Mouse (Mus musculus): Measurements from ENCODE around the gene Pin1rt1. TPM values are rescaled to one million over a fixed set of nuclear protein-coding genes. Genes with fewer than 3 reads are reported as not detected.

Pin1rt1 gene
- total RNA-seq, 2 experiments from 2014 or later: not detected

DNA sequence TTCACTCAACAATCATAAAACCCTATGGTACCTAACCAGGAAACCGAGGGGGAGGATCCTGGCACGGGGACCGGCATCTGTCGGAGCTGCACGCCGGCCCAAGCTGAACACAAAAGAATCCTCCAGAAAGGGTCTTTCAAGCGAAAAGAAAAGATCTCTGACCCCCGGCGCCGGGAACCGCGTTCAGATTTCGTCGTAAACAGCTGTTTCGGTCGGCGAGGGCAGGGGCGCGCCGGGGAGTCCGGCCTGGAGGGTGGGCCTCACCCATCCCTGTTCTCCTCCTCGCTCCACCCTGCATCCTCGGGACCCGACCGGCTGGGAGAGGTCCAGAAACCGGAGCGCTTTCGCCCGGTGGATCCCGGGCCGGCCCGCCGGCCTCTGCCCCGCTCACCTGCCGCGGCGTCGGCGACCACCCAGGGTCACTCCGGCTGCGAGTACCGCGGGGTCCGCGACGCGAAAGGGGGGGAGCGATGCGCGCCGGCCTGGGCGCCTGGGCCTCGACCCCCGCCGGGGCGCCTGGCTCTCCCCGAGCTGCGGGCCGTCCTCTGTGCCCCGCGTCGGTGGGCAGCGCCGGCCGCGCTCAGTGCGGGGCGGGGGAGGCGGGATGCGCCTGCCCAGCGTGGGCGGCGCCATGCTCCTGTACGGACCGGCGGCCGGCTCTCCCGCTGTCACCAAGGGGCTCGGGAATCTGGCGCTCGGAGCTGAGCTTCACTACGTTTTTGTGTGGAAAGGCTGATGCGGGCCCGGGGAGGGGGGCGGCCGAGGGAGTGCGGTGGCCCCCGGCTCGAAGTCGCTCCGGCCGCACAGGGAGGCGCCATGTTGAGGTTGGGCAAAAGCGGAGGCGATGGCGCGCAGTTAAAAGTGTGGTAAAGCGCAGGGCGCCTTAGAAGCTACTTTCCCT lies 4.3 kb downstream of the Pin1rt1 start, which contains the start of gene Tcp11l1:
Gene Tcp11l1 (minus strand): TSS at position 585 of the 901 bp plus-strand sequence.
- peak; percentile 62 to 82 for DNase-seq

DNA sequence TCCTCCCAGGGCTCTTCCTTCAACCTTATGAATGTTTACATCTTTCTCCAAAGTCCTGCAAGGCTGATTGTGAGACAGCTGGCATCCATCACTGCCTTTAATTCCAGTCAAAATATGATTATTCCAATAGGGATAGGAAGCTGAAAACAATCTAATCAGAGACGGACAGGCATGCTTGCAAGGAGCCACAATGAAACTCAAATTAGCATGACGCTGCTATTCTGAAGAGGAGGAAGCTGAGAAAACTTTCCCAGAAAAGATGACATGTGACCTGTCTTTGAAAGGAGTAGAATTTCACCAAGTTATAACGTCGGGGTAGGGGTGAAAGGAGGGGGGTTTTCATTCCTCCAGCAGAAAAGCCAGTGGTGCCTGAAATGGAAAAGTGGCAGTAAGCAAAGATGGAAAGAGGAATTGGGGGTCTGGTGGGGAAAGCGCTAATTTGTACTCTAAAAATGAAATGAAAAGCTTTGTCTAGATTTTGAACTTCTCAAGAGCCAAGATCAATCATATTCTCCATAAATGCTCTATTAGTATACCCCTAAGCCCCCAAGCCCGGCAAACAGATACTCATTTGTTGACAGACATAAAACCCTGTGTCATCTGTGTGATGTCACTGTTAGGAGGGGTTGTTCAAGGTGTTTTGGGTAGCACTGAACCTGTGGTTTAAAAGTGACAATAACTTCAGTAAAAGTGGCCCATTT lies 5.4 kb downstream of the Pin1rt1 start:
- no peak for DNase-seq

DNA sequence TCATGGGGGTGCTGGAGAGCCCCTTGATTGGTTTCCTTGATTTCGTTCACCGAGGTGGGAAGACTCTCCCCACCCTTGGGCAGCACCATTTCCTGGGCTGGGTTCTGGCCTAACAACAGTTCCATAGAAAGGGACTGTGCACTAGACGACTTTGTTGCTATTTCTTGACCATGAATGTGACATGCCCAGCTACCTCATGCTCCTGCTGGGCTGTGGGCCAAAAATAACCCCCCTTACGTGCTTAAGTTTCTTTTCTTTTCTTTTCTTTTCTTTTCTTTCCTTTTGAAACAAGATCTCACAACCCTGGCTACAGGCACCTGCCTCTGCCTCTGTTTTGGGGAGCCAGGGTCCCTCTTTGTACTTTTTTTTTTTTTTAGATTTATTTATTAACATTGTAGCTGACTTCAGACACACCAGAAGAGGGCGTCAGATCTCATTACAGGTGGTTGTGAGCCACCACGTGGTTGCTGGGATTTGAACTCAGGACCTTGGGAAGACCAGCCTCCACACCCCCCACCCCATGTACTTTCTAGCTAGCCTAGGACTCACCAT lies 6.3 kb downstream of the Pin1rt1 start:
- DNase-seq: no peak

DNA sequence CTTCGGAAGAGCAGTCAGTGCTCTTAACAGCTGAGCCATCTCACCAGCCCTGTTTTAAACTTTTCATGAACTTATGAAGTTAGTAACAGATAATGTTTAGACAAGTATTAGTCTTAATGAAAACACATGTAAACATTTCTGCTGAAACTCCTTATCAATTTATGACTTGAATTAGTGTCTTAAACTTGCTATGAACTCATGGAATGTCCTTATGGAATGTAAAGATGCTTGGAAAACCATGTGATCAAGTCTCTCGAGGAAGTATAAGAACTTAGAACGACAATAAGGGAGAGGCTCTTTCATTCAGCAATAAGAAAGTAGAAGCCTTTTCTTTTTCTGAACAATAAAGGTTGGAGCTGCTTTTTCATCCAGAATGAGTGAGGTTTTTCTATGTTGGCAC lies 11.8 kb downstream of the Pin1rt1 start:
- no peak for DNase-seq

DNA sequence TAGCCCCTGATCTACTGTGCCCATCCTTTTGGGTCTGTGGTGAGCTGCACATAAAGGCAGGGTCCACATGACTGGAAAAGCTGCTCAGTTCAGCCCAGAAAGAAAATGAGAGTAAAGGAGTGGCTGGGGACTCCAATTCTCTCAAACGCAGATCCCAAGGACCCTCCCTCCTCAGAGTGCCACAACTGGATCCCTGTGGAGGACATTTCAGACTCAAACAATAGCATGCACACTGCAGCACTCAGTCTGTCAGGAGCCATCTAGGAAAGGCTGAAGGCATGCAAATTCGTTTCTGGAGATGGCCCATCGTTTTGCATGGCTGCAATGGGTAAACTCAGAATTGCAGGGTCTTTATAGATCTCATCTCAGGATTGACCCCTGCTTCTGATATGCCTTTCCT lies 13.0 kb downstream of the Pin1rt1 start:
- no peak for DNase-seq

DNA sequence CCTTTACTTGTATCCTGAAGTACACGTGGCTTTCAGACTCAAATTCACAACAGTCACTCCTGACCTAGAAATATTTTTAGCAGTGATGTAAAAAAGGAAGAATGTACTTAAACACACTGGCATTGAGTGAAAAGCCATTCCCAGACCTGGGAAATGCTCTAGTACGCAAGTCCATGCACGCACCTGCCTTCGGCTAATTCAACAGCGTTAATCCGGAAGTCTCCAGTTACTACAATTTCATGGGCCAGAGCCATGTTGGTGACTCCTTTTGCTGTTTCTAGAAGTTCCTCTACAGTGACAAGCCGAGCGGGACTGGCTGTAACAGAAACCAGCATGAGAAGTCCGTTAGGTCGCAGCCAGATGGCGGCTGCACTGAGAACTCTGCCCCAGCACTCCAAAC lies 16.5 kb downstream of the Pin1rt1 start:
- DNase-seq: no peak

DNA sequence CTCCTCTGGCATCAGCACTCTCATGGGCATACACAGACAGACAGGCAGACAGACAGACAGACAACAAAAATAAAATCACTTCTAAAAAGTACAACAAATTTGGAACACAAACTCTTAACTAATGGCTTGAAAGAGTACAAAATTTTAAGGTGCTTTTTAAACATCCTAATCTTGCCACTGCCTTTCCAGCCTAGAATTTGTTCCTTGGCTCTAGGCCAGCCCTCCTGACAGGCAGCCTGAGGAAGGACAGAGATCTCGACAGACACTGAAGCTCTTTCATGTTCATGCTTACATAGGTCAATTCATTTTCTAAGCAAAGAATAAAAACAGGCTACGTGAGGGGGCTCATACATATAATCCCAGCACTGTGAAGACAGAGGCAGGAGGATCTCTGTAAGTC lies 23.6 kb downstream of the Pin1rt1 start:
- DNase-seq: no peak

DNA sequence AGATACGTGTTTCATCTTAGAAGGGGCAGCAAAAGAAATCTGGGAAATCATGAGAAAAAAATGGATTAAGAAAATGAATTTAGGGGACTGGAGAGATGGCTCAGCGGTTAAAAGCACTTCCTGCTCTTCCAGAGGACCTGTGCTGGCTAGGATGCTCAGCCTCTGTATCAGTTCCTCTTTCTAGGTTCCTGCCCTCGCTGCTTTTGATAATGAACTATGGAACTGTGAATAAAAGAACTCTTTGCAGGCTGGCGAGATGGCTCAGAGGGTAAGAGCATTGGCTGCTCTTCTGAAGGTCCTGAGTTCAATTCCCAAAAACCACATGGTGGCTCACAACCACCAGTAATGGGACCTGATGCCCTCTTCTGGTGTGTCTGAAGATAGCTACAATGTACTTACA lies 25.5 kb downstream of the Pin1rt1 start:
- no peak for DNase-seq

DNA sequence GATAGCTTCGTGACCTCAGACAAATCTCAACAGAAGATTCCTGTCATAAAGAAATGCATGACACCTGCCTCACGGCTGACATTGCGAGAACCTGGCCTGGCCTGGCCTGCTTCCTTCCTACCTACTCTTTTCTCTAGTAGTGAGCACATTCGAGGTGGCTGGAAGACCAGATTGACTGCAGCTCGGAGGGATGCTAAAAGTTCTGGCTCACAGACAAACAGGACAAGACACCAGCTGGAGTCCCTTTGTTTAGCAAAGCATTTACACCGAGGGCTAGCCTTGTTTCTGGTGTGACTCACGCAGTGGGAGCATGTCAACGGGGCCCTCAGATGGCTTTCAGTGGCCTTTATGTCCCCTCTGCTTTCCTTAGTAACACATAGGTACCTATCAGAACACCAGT lies 27.5 kb downstream of the Pin1rt1 start:
- DNase-seq: no peak

DNA sequence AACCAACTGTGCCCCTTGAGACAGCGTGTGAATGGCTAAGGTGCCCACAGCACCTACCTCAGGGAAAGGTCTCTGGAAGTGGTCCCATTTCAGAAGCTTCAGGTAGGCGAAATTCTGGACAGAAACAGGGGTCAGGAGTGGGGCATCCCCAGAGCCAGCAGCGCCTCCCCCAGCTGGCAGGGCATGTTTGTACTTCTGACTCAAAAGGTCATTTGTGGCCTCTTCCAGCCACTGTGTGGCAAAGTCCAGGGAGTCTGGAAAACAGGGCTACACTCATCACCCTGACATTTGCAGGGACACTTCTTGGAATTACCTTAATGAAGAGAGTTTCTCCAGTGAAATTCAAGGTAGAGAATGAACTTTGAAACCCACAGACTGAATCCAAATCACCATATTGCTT lies 27.9 kb downstream of the Pin1rt1 start:
- no peak for DNase-seq

DNA sequence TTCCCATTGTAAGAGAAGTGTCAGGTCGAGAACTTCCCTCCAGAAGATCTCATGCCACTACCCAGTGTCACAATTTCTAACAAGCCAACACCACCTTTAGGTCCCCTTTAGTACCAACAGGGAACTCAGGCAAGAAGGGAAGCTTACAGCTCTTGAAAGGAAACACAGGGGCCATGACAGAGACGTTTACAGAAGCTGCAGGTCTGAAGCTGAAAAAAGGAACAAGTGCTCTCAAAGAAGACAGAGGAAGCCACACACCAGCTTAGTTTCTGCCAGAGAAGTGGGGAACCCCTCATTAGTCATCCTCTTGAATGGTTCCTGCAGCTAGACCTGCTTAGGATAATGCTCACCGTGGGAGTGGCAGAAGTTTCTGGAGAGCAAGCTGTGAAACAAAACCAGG lies 28.9 kb downstream of the Pin1rt1 start:
- no peak for DNase-seq

DNA sequence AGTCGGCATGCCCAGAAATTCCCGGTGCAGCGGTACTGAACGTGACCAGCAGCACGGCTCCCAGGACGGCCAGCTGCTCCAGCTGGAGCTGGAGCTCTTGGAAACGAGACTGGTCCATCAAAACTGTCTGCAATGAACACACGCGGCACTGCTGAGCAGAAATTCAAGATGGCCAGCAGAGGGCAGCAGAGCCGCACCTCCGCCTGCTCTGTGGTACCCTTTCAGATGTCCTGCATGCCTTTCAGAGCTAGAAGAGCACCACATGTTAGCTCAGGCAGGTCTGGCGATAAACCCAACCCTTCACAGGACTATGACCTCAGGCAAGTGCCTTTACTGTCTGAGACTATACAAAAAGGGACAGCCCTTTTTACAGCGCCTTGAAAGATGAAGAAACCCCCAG lies 30.8 kb downstream of the Pin1rt1 start:
- DNase-seq: peak; percentile 73 to 85

DNA sequence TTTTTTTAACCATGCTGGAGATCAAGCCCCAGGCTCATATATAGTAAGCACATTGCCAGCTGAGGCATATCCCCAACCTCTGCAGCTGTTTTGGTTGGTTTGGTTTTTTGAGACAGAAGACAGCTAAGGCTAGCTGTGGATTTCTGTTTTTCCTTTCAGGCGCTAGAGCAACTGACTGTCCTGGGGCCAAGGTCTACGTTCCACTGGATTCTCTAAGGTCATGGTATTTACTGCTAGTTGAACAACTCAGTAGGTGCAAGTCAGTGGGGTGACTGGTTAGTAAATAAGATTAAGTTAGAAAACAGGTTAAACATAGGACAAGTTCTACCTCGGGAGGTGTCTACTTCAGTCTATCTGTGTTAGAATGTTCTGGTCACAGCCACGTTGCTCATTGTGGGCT lies 31.4 kb downstream of the Pin1rt1 start:
- DNase-seq: no peak

DNA sequence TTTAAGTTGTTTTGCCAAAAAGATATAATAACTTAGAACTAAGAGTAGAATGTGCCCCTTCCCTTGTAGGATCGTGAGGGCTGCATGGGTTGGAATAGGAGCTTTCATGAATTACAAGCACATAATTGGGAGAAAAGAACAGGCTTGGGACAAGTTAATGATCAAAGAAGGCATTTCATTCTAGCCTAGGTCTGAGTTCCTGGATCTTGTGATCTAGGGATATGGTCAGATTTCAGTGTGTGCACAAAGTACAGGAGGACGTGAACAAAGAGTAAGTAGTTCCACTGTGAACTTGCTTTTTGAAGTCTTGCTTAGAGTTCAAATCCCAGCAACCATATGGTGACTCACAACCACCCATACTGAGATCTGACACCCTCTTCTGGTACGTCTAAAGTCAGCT lies 38.9 kb downstream of the Pin1rt1 start:
- DNase-seq: no peak

DNA sequence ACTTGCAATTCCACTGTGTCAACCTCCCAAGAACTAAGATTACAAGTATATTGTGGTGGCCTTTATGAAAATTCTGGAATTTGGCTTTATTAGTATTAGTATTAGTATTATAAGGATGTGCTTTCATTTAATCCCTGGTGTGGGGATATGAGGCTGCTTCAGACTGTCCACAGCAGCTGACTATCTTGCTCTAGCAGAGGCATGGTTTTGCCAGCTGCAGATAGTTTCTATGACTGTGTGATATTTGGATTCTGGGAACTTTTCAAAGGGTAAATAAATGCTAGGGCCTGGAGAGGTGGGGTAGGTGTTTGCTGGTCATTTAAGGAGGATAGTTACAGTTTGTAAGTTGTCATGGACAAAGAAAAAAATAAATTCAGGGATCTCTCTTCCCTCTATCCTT lies 44.5 kb downstream of the Pin1rt1 start:
- DNase-seq: no peak

DNA sequence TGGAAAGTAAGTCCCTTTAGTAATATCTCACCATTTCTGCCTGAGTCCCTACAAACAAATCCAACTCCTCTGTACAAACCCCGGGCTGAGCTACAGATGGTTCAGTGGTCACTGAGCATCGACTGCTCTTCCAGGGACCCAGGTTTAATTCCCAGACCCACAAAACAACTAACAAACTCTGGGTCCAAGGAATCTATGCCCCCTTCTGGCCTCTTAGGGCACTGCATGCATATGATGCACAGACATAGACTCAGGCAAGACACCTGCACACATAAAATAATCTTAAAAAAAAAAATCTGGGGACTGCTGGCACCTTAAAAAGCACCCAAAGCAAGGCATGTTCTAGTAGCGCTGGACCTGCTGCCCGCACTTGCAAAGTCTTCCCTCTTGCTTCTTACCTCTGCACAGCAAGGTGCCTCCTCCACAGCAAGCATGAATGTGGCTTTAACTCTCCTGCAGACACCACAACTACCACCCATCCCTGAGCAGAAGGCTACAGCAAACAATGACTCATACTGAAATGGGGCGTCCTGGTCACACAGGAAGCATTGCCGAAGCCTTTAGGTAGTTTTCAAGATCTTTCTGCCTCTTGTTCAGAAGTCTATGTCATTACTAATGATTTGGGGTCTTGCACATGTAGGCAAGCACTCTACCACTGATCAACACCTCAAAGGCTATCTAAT lies 46.9 kb downstream of the Pin1rt1 start:
- no peak for DNase-seq

Other genes starting within 250 kb of the Pin1rt1 start
- gene Hipk3, start 221.9 kb downstream of the Pin1rt1 start, total RNA-seq (2021): 100 to 1,000 TPM; 209 to 220 TPM
- 10 to 100 TPM; 11.5 to 12.9 TPM for gene Cstf3, start 125.9 kb downstream of the Pin1rt1 start, total RNA-seq (2021)
- gene Tcp11l1, start 4.2 kb downstream of the Pin1rt1 start, total RNA-seq (2021): 1 to 10 TPM; 6.8 to 7.2 TPM
- gene Depdc7, start 26.5 kb upstream of the Pin1rt1 start, total RNA-seq (2021): 1 to 10 TPM; 1.6 to 1.8 TPM
- gene Qser1, start 100.4 kb upstream of the Pin1rt1 start, total RNA-seq (2021): 10 to 100 TPM; 26.5 to 28.1 TPM
- under 1 TPM; 0.69 to 0.72 TPM for gene Prrg4, start 133.5 kb upstream of the Pin1rt1 start, total RNA-seq (2021)
- 1 to 10 TPM; 3.1 to 4.4 TPM for gene Ccdc73, start 151.4 kb upstream of the Pin1rt1 start, total RNA-seq (2021)